Mouse (Mus musculus) liver, postnatal 0 days (tissue): ENCODE data around the gene Gm3173. TPM values are rescaled to one million over a fixed set of nuclear protein-coding genes. Genes with fewer than 3 reads are reported as not detected.
"Not testable (repeated sequence)": the region's sequence is repeated elsewhere in the genome, so short reads cannot be mapped to it uniquely, and the experiment has no call there.

ENCODE experiments used
- ATAC-seq: fragments of 200-750 bp; cut with Nextera tagmentation; 2 replicates; pipeline ENCODE4 v1.8.0; 2017; ENCODE audit warnings: mild to moderate bottlenecking, moderate library complexity
- DNase-seq: peaks from one replicate; pipeline ENCODE4 v3.0.0-alpha.2; 2016
- H3K27ac ChIP-seq: fragments of 300-500 bp; sonication (generic); 2 replicates; pipeline ENCODE4 v1.5.1; 2014; ENCODE audit warnings: antibody characterized with exemption, moderate library complexity, mild to moderate bottlenecking, low read depth
- H3K27me3 ChIP-seq: fragments of 300-500 bp; sonication (generic); 2 replicates; pipeline ENCODE4 v1.6.1; 2014; ENCODE audit warnings: low read length, control low read depth, mixed read lengths; ENCODE audit not compliant: insufficient read depth
- H3K36me3 ChIP-seq: fragments of 300-500 bp; sonication (generic); replicated peaks from 2 replicates; pipeline ENCODE4 v1.6.1; 2014; ENCODE audit warnings: mild to moderate bottlenecking, control low read depth, low read length, moderate library complexity, mixed read lengths; ENCODE audit not compliant: insufficient read depth
- H3K4me1 ChIP-seq: fragments of 300-500 bp; sonication (generic); 2 replicates; pipeline ENCODE4 v1.6.1; 2014; ENCODE audit warnings: antibody characterized with exemption, mild to moderate bottlenecking, control low read depth; ENCODE audit not compliant: insufficient read depth
- H3K4me2 ChIP-seq: fragments of 300-500 bp; sonication (generic); 2 replicates; pipeline ENCODE4 v1.6.1; 2014; ENCODE audit warnings: low read depth, mild to moderate bottlenecking, low read length, moderate library complexity, mixed read lengths
- H3K4me3 ChIP-seq: fragments of 300-500 bp; sonication (generic); 2 replicates; pipeline ENCODE4 v1.5.1; 2014; ENCODE audit warnings: low read depth, low read length
- H3K9ac ChIP-seq: fragments of 300-500 bp; sonication (generic); replicated peaks from 2 replicates; pipeline ENCODE4 v1.6.1; 2014; ENCODE audit warnings: mild to moderate bottlenecking, moderate library complexity
- H3K9me3 ChIP-seq: fragments of 300-500 bp; sonication (generic); 2 replicates; pipeline ENCODE4 v1.6.1; 2016; ENCODE audit warnings: mild to moderate bottlenecking, control low read depth, low read length, mixed read lengths
- WGBS: fragments of 180-500 bp; shearing (Covaris S2); extraction: QIAGEN DNeasy Blood & Tissue Kit; methylation state at CpG from one replicate; pipeline ENCODE4 v1.1.7; 2014; ENCODE audit not compliant: insufficient replicate concordance; 5-methylcytosine and 5-hydroxymethylcytosine counted together
- polyA plus RNA-seq: library from polyadenylated mRNA; unstranded; fragments of >200 nt; fragmentation: Nextera tagmentation; extraction: Ambion mirVana; gene quantifications from 2 replicates; pipeline ENCODE4 v1.2.1, GENCODE M21; 2015

Gene Gm3173
- polyA plus RNA-seq = not detected in 2 replicates

GRCm38 (mm10) chr14:4430692-4431091 lies at the start of gene Gm3173:
Gene Gm3173, plus strand, starts transcription at chr14:4430992.
- not testable (repeated sequence) for ATAC-seq, H3K4me1 ChIP-seq, H3K36me3 ChIP-seq, DNase-seq, H3K4me2 ChIP-seq, H3K4me3 ChIP-seq, H3K27me3 ChIP-seq, H3K27ac ChIP-seq, H3K9ac ChIP-seq, H3K9me3 ChIP-seq

GRCm38 (mm10) chr14:4385606-4386005 lies 45.2 kb upstream of the Gm3173 start:
- not testable (repeated sequence) for H3K27ac ChIP-seq, H3K9me3 ChIP-seq, H3K36me3 ChIP-seq, H3K4me2 ChIP-seq, DNase-seq, H3K4me1 ChIP-seq, H3K27me3 ChIP-seq, H3K9ac ChIP-seq, ATAC-seq, H3K4me3 ChIP-seq

GRCm38 (mm10) chr14:4392841-4393530 lies 37.8 kb upstream of the Gm3173 start:
- H3K9me3 ChIP-seq, H3K27me3 ChIP-seq: not testable (repeated sequence)
- WGBS = 64% methylated on average over 2 of the region's 6 CpGs

DNA sequence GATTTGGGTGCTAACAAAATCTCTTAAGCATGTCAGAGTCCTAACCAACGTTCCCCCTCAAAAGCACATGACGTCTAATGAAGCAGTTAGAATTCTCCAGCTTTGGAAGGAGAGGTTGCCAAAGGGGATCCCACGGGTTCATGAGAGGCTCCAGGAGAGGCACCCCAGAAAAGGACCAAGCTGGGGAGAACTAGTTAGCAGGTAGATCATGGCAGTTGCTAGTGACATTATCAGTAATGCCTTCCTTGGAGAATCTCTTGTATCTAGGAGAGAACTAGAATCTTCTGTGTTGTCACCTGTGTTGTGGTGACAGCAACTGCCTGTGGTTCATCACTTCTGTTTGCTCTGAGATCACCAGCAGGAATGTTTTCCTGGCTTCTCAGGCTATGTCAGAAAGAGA lies 33.6 kb upstream of the Gm3173 start, which contains the start of gene Gm3159:
Gene Gm3159, plus strand, starts transcription at position 301 of the 400 bp plus-strand sequence.
- ATAC-seq = not testable (repeated sequence)

More at GRCm38 (mm10) chr14:4392841-4393530, 37.8 kb upstream of the Gm3173 start:
- H3K36me3 ChIP-seq, H3K4me1 ChIP-seq, H3K4me3 ChIP-seq, H3K4me2 ChIP-seq, H3K27ac ChIP-seq, H3K9ac ChIP-seq, DNase-seq, ATAC-seq: not testable (repeated sequence)

DNA sequence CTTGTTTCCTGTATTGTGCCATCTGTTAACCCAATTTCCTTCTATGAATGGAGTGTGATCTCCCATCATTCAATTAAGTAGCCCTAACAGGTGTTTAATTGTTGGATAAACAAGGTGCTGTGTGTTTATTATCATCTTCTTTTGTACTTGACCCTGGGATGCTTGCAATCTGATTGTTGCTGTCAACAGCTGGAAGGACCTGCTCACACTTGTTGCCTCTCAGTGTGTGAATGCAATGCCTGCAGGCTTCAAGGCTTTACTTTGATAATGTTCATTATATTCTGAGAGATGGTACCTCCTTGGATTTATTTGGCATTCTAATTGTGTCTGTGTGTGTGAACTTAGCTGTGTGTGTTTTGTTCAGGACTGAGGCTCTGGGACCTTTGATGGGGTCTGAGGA lies 32.2 kb upstream of the Gm3173 start:
- H3K4me1 ChIP-seq, H3K4me2 ChIP-seq, H3K9me3 ChIP-seq, H3K36me3 ChIP-seq, H3K4me3 ChIP-seq, DNase-seq, ATAC-seq, H3K27ac ChIP-seq, H3K27me3 ChIP-seq, H3K9ac ChIP-seq: not testable (repeated sequence)

More for the DNA sequence above, 33.6 kb upstream of the Gm3173 start, which contains the start of gene Gm3159:
- WGBS = 27% methylated on average over 1 of the region's 3 CpGs
- H3K4me1 ChIP-seq, H3K36me3 ChIP-seq, H3K9me3 ChIP-seq, H3K9ac ChIP-seq, H3K27ac ChIP-seq, H3K27me3 ChIP-seq, H3K4me3 ChIP-seq, H3K4me2 ChIP-seq, DNase-seq: not testable (repeated sequence)

- not testable (repeated sequence) for H3K4me1 ChIP-seq, DNase-seq, ATAC-seq
Measured at GRCm38 (mm10) chr14:4400115-4400789, 30.5 kb upstream of the Gm3173 start.

DNA sequence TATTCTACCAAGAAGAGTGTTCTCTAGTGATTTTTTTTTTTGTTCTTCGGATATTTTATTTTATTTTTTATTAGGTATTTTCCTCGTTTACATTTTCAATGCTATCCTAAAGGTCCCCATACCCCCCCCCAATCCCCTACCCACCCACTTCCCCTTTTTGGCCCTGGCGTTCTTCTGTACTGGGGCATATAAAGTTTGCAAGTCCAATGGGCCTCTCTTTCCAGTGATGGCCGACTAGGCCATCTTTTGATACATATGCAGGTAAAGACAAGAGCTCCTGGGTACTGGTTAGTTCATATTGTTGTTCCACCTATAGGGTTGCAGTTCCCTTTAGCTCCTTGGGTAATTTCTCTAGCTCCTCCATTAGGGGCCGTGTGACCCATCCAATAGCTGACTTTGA lies 29.5 kb upstream of the Gm3173 start:
- not testable (repeated sequence) for H3K36me3 ChIP-seq, H3K4me2 ChIP-seq, H3K27me3 ChIP-seq, H3K27ac ChIP-seq, DNase-seq, ATAC-seq, H3K9me3 ChIP-seq, H3K4me3 ChIP-seq, H3K4me1 ChIP-seq, H3K9ac ChIP-seq
- WGBS = 53% methylated on average over 5 of the region's 5 CpGs

More at GRCm38 (mm10) chr14:4400115-4400789, 30.5 kb upstream of the Gm3173 start:
- H3K9ac ChIP-seq, H3K4me3 ChIP-seq, H3K27ac ChIP-seq, H3K27me3 ChIP-seq, H3K36me3 ChIP-seq, H3K9me3 ChIP-seq, H3K4me2 ChIP-seq: not testable (repeated sequence)
- 70% methylated on average over 5 of the region's 5 CpGs for WGBS

DNA sequence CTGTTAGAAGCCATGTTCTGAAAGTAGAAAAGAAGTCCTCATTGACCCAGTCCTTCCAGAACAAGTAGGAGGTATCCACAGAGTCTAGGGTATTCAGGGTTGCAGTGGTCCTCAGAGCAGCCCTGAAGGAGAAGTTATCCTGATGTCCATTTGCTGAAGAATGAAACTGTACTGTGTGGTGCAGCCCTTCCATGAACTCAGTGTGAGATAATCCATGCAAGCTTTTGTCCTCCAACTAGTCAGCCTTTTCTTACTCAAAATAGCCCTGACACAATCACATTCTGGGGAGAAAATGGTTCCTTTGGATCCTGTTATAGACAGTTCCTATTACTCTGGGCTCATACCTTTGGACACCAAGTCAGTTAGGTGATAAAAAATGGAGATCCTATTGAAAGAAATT lies 27.0 kb upstream of the Gm3173 start:
- H3K4me3 ChIP-seq, DNase-seq, H3K27me3 ChIP-seq, H3K4me1 ChIP-seq, H3K4me2 ChIP-seq, H3K27ac ChIP-seq, ATAC-seq, H3K36me3 ChIP-seq, H3K9ac ChIP-seq, H3K9me3 ChIP-seq: not testable (repeated sequence)

GRCm38 (mm10) chr14:4409939-4410338 lies 20.9 kb upstream of the Gm3173 start:
- H3K27me3 ChIP-seq, ATAC-seq: not testable (repeated sequence)
- WGBS = 11% methylated on average over 1 of the region's 1 CpGs

More at GRCm38 (mm10) chr14:4409939-4410338, 20.9 kb upstream of the Gm3173 start:
- H3K4me2 ChIP-seq, H3K27ac ChIP-seq, H3K9ac ChIP-seq, DNase-seq, H3K36me3 ChIP-seq, H3K4me1 ChIP-seq, H3K4me3 ChIP-seq, H3K9me3 ChIP-seq: not testable (repeated sequence)
